Mouse (Mus musculus) stomach, postnatal 0 days (tissue): ENCODE results near the gene Gm17324. TPM values are rescaled to one million over a fixed set of nuclear protein-coding genes. Genes with fewer than 3 reads are reported as not detected.

ENCODE experiments used
- ATAC-seq: fragments of 200-750 bp; cut with Nextera tagmentation; 2 replicates; pipeline ENCODE4 v1.8.0; 2017; ENCODE audit not compliant: low FRiP score, low TSS enrichment
- DNase-seq: peaks from one replicate; pipeline ENCODE4 v3.0.0-alpha.2; 2016; ENCODE audit warnings: low spot score
- H3K27ac ChIP-seq: fragments of 300-500 bp; sonication (generic); replicated peaks from 2 replicates; pipeline ENCODE4 v1.5.1; 2014; ENCODE audit warnings: mild to moderate bottlenecking, control low read depth
- H3K27me3 ChIP-seq: fragments of 300-500 bp; sonication (generic); 2 replicates; pipeline ENCODE4 v1.6.1; 2014; ENCODE audit warnings: low read length; ENCODE audit not compliant: control insufficient read depth, insufficient read depth
- H3K36me3 ChIP-seq: fragments of 300-500 bp; sonication (generic); 2 replicates; pipeline ENCODE4 v1.6.1; 2014; ENCODE audit warnings: low read length, mixed read lengths; ENCODE audit not compliant: control insufficient read depth, insufficient read depth
- H3K4me1 ChIP-seq: fragments of 300-500 bp; sonication (generic); replicated peaks from 2 replicates; pipeline ENCODE4 v1.6.1; 2014; ENCODE audit warnings: antibody characterized with exemption; ENCODE audit not compliant: control insufficient read depth, insufficient read depth
- H3K4me2 ChIP-seq: fragments of 300-500 bp; sonication (generic); replicated peaks from 2 replicates; pipeline ENCODE4 v1.6.1; 2014; ENCODE audit warnings: low read depth, mild to moderate bottlenecking, control low read depth, moderate library complexity
- H3K4me3 ChIP-seq: fragments of 300-500 bp; sonication (generic); 2 replicates; pipeline ENCODE4 v1.5.1; 2014; ENCODE audit warnings: low read depth, low read length, control low read depth
- H3K9ac ChIP-seq: fragments of 300-500 bp; sonication (generic); 2 replicates; pipeline ENCODE4 v1.6.1; 2014; ENCODE audit warnings: mild to moderate bottlenecking, low read length, control low read depth, mixed read lengths
- H3K9me3 ChIP-seq: fragments of 300-500 bp; sonication (generic); 2 replicates; pipeline ENCODE4 v1.6.1; 2016; ENCODE audit warnings: low read length; ENCODE audit not compliant: control insufficient read depth
- CTCF ChIP-seq: IDR thresholded peaks from 2 replicates; pipeline ENCODE4 v1.5.1; 2016; ENCODE audit warnings: antibody characterized with exemption, low read depth, mild to moderate bottlenecking, moderate library complexity
- EP300 ChIP-seq: optimal IDR thresholded peaks from 2 replicates; pipeline ENCODE3; 2016; ENCODE audit warnings: antibody characterized with exemption
- whole genome bisulfite sequencing: fragments of 180-500 bp; shearing (Covaris S2); extraction: QIAGEN DNeasy Blood & Tissue Kit; methylation state at CpG from one replicate; pipeline ENCODE4 v1.1.7; 2014; 5-methylcytosine and 5-hydroxymethylcytosine counted together
- polyA plus RNA-seq: library from polyadenylated mRNA; unstranded; fragments of >200 nt; fragmentation: Nextera tagmentation; extraction: Ambion mirVana; gene quantifications from 2 replicates; pipeline ENCODE4 v1.2.1, GENCODE M21; 2015

Gene Gm17324
- polyA plus RNA-seq, 1 experiment from 2014 or later = 0.72 TPM

DNA sequence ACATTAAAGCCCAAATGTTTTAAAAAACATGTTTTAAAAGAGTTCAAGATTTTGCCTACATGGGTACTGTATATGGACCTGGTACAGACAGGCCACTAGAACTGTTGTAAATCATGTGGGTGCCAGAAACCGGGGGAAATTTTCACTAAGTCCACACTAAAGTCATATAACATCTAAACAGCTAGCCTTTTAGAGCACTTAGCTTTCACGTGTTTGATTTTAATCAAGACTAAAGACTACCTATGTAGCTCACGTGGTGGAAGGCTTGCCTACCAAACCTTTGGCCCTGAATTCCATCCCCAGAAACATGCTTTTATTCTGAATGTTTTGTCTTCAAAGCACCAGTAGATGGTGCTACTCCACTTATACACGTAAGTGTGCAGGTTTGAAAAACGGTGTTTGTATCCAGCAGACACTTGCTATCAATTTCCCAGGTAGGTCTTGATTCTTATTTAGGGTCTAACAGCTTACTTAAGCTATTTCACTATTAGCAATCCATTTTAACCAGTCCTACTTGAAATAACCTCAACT, 28.5 kb upstream of the Gm17324 start:
- Histone ChIP-seq H3K36me3 (peaks cover 21% of the 10 kb centered on the region; the same call in 1 of the 2 replicates), H3K4me3 (no peak overlapping the region), H3K9ac (no peak overlapping the region), H3K4me1 (no peaks in the 10 kb centered on the region), H3K4me2 (no peak overlapping the region), H3K27me3 (no peaks in the 10 kb centered on the region), H3K9me3 (no peaks in the 10 kb centered on the region), H3K27ac (peak overlapping the region; percentile 9; the same call in 1 of the 2 replicates)
- TF ChIP-seq CTCF = peak; percentile 74
- TF ChIP-seq EP300 = no peak
- 3% methylated on average over 5 of the region's 5 CpGs for WGBS
- ATAC-seq (no peak), DNase-seq (no peak)

GRCm38 (mm10) chr9:78476531-78477020, 28.0 kb upstream of the Gm17324 start:
- ATAC-seq (no peak), DNase-seq (peak; percentile 23)
- 24% methylated on average over 1 of the region's 1 CpGs for WGBS
- Histone ChIP-seq H3K4me3 (no peak overlapping the region), H3K4me2 (no peak overlapping the region), H3K4me1 (no peaks in the 10 kb centered on the region), H3K27ac (peak overlapping the region; percentile 9; the same call in 1 of the 2 replicates), H3K9me3 (no peaks in the 10 kb centered on the region), H3K36me3 (peaks cover 21% of the 10 kb centered on the region; the same call in 1 of the 2 replicates), H3K27me3 (no peaks in the 10 kb centered on the region), H3K9ac (no peak overlapping the region)
- TF ChIP-seq EP300 (no peak), CTCF (0 out of 2 replicates have a peak, but pooled peaks have one; percentile 2)

GRCm38 (mm10) chr9:78475873-78476272, 27.3 kb upstream of the Gm17324 start:
- Histone ChIP-seq H3K9ac (no peak overlapping the region), H3K9me3 (no peaks in the 10 kb centered on the region), H3K4me3 (no peak overlapping the region), H3K4me1 (no peaks in the 10 kb centered on the region), H3K36me3 (peaks cover 21% of the 10 kb centered on the region; the same call in 1 of the 2 replicates), H3K27ac (no peak overlapping the region), H3K4me2 (no peak overlapping the region), H3K27me3 (no peaks in the 10 kb centered on the region)
- TF ChIP-seq EP300 = no peak
- TF ChIP-seq CTCF = peak; percentile 26; the same call in 1 of the 2 replicates
- DNase-seq (no peak), ATAC-seq (no peak)
- 80% methylated on average over 4 of the region's 4 CpGs for WGBS

DNA sequence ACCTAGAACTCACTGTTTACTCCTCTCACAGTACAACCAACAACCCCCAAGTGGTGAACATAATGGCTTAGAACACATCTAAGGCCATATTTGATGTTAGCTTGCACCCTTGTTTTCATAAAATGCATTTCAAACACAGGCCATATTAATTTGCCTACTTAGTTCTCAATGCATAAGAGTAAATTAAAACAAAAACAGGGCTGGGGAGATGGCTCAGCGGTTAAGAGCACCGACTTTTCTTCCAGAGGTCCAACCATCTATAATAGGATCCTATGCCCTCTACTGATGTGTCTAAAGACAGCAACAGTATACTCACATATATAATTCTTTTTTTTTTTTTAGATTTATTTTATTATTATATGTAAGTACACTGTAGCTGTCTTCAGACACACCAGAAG, 26.8 kb upstream of the Gm17324 start:
- DNase-seq (no peak), ATAC-seq (no peak)
- Histone ChIP-seq H3K27ac (no peak overlapping the region), H3K4me2 (no peak overlapping the region), H3K9ac (no peak overlapping the region), H3K4me3 (no peak overlapping the region), H3K9me3 (no peaks in the 10 kb centered on the region), H3K4me1 (no peaks in the 10 kb centered on the region), H3K36me3 (peaks cover 21% of the 10 kb centered on the region; the same call in 1 of the 2 replicates), H3K27me3 (no peaks in the 10 kb centered on the region)
- no peak for TF ChIP-seq EP300
- TF ChIP-seq CTCF = peak; percentile 23; the same call in 1 of the 2 replicates
- WGBS = 81% methylated on average over 2 of the region's 2 CpGs

GRCm38 (mm10) chr9:78474771-78475382, 26.3 kb upstream of the Gm17324 start:
- Histone ChIP-seq H3K4me2 (no peak overlapping the region), H3K4me3 (no peak overlapping the region), H3K4me1 (no peaks in the 10 kb centered on the region), H3K27me3 (no peaks in the 10 kb centered on the region), H3K36me3 (peaks cover 21% of the 10 kb centered on the region; the same call in 1 of the 2 replicates), H3K9me3 (no peaks in the 10 kb centered on the region), H3K9ac (no peak overlapping the region), H3K27ac (no peak overlapping the region)
- DNase-seq (no peak), ATAC-seq (no peak)
- TF ChIP-seq CTCF = no peak
- TF ChIP-seq EP300 = no peak
- WGBS = 74% methylated on average over 5 of the region's 5 CpGs

DNA sequence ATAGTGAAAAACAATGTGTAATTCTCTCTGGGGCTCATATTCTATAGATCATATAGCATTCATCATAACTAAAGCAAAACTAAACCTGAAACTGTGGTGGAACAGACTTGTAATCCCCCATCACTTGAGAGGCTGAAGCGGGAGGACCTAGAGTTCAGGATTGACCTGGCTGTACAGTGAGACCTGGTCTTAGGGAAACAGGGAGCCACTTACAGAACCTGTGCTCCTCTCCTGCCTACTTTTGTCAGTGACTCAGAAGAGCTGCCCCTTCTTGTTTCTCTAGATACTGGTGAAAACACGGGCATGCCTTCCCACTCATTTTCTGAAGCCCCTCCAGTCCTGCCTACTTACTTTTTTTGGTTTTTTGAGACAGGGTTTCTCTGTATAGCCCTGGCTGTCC, 25.7 kb upstream of the Gm17324 start:
- no peak overlapping the region for H3K4me3 ChIP-seq
- no peak for DNase-seq
- no peak overlapping the region for H3K4me2 ChIP-seq
- no peaks in the 10 kb centered on the region for H3K27me3 ChIP-seq
- no peaks in the 10 kb centered on the region for H3K9me3 ChIP-seq
- peaks cover 21% of the 10 kb centered on the region; the same call in 1 of the 2 replicates for H3K36me3 ChIP-seq
- no peak for ATAC-seq
- WGBS = 60% methylated on average over 2 of the region's 2 CpGs
- H3K9ac ChIP-seq = no peak overlapping the region
- no peak overlapping the region for H3K27ac ChIP-seq
- TF ChIP-seq EP300 = no peak
- TF ChIP-seq CTCF = no peak
- no peaks in the 10 kb centered on the region for H3K4me1 ChIP-seq
